Mouse (Mus musculus) thymus, postnatal 36 days (tissue): ENCODE results near the gene D930007J09Rik.

ENCODE experiments used
- DNase-seq, 2 experiments: peaks; one replicate each; pipeline ENCODE4 v3.0.0; 2022; ENCODE audit warnings: mixed read lengths in 2 of 2

The D930007J09Rik gene

DNA sequence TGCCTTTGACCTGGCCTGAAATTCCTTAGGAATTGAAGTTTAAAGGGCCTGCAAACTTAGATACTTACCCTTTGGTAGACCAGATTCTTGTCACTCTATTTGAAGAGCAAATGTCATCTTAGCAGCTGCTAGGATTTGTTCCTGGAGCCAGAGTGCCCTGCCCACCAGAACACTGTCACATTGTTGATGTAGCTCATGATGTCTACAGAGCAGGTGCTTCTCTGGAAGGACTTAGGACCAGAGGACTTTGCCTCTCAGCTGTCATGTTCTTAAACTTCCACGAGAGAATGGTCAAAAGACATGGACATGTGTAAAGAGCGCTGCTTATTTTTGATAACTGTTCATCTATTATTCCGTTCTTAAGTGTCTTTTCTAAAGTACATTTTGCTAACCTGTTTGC, 16.6 kb upstream of the D930007J09Rik start:
- DNase-seq, result no peak

GRCm38 (mm10) chr13:32807624-32808023, 5.0 kb upstream of the D930007J09Rik start:
- no peak for DNase-seq

DNA sequence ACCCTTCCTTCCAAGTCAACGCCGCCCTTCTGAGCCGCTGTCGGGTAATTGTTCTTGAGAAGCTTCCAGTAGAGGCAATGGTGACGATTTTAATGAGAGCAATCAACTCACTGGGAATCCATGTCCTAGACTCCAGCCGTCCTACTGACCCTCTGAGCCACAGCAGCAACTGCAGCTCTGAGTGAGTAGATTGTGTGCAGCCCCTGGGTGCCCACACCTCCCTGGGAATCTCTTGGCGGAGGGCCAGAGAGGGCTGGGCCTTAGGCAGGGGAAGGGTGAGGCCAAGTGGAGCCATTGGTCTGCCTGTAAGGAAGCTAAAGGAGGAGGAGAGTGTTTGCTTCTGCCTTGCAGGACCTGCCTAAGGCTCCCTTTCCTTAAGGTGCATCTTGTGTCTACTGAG, 4.2 kb upstream of the D930007J09Rik start:
- DNase-seq, result no peak

GRCm38 (mm10) chr13:32803701-32804345, 1.2 kb upstream of the D930007J09Rik start:
- no peak for DNase-seq

- peak; percentile 92 to 96 for DNase-seq
Measured at GRCm38 (mm10) chr13:32801693-32802221, 892 bp downstream of the D930007J09Rik start, which contains the start of gene Wrnip1. Gene Wrnip1, plus strand, starts transcription at chr13:32802038.

- peak; percentile 26 to 45 for DNase-seq
Measured at GRCm38 (mm10) chr13:32800859-32801258, 1.8 kb downstream of the D930007J09Rik start.

DNA sequence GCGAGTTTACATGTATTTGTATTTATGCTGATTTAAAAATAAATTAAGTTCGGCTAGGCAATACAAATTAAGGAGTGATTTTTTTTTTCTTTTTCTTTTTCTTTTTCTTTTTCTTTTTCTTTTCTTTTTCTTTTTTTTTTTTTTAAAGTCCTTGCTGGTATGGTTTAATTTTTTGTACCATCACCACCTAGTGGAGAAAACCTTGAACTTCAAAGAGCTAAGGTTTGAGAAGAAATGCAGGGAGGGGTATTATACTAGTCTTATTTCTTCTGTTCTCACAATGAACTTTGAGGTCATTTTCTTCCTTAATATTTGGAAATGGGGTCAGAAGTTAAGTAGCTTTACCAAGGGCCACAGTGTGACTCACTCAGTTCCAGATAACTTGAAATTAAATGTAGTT, 3.5 kb downstream of the D930007J09Rik start:
- no peak for DNase-seq

GRCm38 (mm10) chr13:32797085-32797484, 5.6 kb downstream of the D930007J09Rik start:
- no peak for DNase-seq

- no peak for DNase-seq
Measured at GRCm38 (mm10) chr13:32795166-32795565, 7.5 kb downstream of the D930007J09Rik start.

DNA sequence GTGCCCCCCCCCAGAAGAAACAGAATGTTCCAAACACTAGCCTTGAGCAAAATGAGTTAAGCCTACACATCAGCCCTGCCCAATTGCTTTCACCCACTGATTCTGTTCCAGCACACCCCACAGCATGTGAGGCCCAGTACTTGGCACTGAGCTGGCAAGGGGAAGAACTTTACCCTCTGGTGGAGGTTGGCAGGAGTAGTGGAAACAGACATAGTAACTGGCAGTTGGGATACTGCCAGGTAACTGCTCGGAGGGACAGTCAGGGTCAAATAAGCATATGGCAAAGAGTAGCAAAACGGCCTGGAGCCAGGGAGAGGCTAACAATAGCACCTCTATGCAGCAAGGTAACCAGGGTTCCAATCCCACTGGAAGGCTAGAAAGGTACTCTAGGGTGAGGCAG, 8.0 kb downstream of the D930007J09Rik start:
- no peak for DNase-seq

- no peak for DNase-seq
Measured at GRCm38 (mm10) chr13:32789781-32790180, 12.9 kb downstream of the D930007J09Rik start.

- DNase-seq, result no peak
Measured at GRCm38 (mm10) chr13:32787584-32787983, 15.1 kb downstream of the D930007J09Rik start.

DNA sequence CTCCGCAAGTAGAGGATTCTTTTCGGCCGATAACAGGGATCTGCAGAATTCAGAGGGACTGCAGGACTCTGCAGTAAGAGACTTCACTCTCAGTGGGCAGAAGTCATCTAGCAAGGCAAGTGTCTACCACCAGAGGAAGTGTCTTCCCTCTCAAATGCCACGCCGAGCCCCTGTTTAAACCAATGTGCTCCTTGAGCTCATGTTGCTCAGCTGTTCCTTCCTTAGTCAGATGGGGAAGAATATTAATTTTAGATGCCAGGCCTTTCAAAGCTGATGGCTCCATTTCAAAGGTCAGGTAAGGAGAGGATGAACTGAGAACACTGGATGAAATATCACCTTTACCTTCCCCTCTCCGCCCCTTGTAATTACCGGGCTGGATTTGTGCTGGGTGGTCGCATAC, 18.8 kb downstream of the D930007J09Rik start, which contains the start of gene Mylk4:
TSS of gene Mylk4 (minus strand) at position 139 of the 400 bp plus-strand sequence.
- DNase-seq, result no peak

DNA sequence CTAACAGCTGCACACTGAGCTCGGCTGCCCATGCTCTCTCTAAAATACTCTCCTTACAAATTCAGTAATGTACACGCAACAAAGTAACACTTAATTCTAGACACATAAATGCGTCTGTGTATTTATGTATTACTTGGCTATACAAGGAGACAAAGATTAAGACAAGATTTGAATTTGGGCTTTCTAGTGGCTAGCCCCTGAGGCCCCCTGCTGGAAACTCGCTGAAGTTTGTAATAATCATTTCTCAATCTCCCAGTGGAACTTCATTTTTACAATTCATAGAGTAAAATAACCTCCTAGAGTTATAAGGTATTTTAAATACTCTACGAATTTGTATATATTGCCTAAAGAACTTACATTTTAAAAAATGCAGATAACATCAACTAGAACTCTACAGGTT, 19.6 kb downstream of the D930007J09Rik start:
- no peak for DNase-seq

GRCm38 (mm10) chr13:32778861-32779260, 23.8 kb downstream of the D930007J09Rik start:
- DNase-seq, result no peak

DNA sequence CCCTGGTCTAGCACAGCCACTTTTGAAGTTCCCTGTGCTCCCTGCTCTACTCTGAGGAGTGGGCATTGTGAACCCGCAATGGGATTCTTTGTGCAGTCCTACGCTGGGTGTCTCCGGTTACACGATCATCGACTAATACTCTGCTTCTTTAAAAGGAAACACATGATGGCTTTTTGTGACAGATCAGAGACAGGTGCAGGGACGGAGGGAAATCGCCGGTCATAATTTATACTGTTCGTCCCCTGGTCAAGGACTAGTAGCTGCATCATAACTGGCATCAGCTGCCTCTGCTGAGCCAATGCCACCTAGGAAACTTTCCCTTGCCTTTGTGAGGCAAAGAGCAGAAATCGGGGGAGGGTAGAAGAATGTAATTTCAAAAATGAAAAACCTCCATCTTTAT, 26.3 kb downstream of the D930007J09Rik start:
- DNase-seq, result no peak

- no peak for DNase-seq
Measured at GRCm38 (mm10) chr13:32775889-32776288, 26.8 kb downstream of the D930007J09Rik start.

DNA sequence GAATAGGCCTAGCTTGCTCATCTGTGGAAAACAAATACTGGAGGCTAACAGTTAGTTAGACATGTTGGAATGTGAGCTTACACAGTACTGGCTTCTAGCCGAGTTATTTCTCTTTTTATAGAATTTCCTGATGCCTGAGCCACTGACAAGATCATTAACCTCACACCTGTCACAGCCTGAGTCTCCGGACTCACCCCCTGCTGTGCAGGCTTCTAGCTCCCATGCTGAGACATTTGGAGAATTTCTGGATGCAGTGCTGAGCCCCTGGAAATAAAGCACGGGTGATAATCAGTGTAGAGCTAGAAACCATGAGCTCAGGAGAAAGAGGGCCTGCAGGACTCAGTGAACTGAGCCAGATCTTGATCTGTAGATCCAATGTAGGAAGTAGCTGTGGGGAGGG, 32.7 kb downstream of the D930007J09Rik start:
- DNase-seq, result no peak

GRCm38 (mm10) chr13:32768104-32768503, 34.5 kb downstream of the D930007J09Rik start:
- peak; percentile 9 to 10 for DNase-seq

GRCm38 (mm10) chr13:32764448-32764847, 38.2 kb downstream of the D930007J09Rik start:
- peak in 1 of 2 experiments; percentile 18 for DNase-seq

GRCm38 (mm10) chr13:32763141-32763540, 39.5 kb downstream of the D930007J09Rik start:
- DNase-seq, result no peak

DNA sequence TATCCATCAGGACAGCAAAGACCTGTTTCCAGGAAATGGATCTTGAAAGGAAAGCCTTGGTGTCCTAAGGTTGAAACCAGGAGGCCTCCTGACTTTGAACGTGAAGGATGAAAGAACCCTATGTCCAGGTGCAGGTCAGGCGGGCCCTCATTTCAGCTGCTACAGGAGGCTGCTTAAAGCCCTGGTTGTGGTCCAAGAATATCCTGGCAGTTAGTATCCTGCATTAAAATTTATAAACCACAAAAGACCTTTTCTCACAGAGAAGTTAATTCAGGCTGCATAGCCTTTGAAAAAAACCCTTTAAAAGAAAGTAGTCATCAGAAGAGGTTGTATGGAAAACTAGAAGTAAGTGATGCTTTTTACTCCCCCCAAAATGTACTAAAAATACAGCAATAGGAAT, 41.9 kb downstream of the D930007J09Rik start:
- DNase-seq, result no peak

DNA sequence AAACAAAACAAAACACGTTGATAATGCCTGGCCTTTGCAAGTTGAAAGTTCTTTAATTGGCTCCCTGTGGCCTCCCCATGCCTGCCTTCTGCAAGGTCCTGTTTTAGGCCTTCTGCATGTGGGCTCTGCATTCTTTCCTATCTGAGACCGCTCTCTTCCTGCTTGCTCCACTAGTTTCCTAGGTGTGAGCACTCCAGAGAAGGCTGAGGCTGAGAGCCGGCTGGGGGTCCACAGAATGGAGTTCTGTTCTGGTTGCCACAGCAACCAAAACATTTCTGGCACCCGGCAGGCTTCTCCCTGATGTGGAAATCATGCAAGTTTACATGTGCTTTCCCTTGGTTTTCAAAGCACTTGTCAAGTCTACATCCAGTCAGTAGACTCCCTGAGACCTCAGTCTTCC, 43.6 kb downstream of the D930007J09Rik start:
- no peak for DNase-seq
